Mouse (Mus musculus) left cerebral cortex, postnatal 36 days (tissue): Measurements from ENCODE around the gene Tax1bp1. TPM values are rescaled to one million over a fixed set of nuclear protein-coding genes. Genes with fewer than 3 reads are reported as not detected.

Experiments
- DNase-seq, 2 experiments: peaks; one replicate each; pipeline ENCODE4 v3.0.0; 2021 to 2022; ENCODE audit warnings: low spot score in 2 of 2, mixed read lengths in 1 of 2
- intact Hi-C: fragments of 180-260 bp; cut with DNase I; formaldehyde crosslinking; loops from one replicate; pipeline ENCODE4 v1.15.1; 2025
- total RNA-seq, 2 experiments: library from RNA; stranded (reverse); gene quantifications; 2 replicates each; pipeline ENCODE4 v1.2.3; 2021

Tax1bp1 gene
- total RNA-seq, 2 experiments from 2014 or later, result 125 TPM

- intact Hi-C loops, result no loop called here
- no peak for DNase-seq
These were observed 78.9 kb downstream of the Tax1bp1 start for GRCm38 (mm10) chr6:52792455-52792854.

GRCm38 (mm10) chr6:52795029-52795841 lies 81.7 kb downstream of the Tax1bp1 start:
- intact Hi-C loops, result no loop called here
- no peak for DNase-seq

- intact Hi-C loops, result no loop called here
- DNase-seq, result no peak
These were observed 82.6 kb downstream of the Tax1bp1 start for GRCm38 (mm10) chr6:52796035-52796598.

- DNase-seq, result no peak
- intact Hi-C loops, result no loop called here
These were observed 83.2 kb downstream of the Tax1bp1 start for GRCm38 (mm10) chr6:52796691-52797090.

GRCm38 (mm10) chr6:52797252-52797800 lies 83.8 kb downstream of the Tax1bp1 start:
- no peak for DNase-seq
- intact Hi-C loops, result no loop called here

GRCm38 (mm10) chr6:52802181-52802580 lies 88.7 kb downstream of the Tax1bp1 start:
- intact Hi-C loops, result no loop called here
- DNase-seq, result no peak

GRCm38 (mm10) chr6:52805237-52805856 lies 91.8 kb downstream of the Tax1bp1 start:
- no peak for DNase-seq
- intact Hi-C loops, result no loop called here

Other genes starting within 250 kb of the Tax1bp1 start
- gene Hibadh, start 73.3 kb upstream of the Tax1bp1 start, total RNA-seq, result 10 to 100 TPM; 45.2 to 47.2 TPM